Mouse (Mus musculus) forebrain, embryonic 15.5 days (tissue): ENCODE measurements at regions not wholly inside any gene's neighbourhood (a gene's known extent, or its start where the extent isn't known, plus 50 kb on each side); places are given as distances from the start of the nearest gene placed in this dataset.

Experiments
- ATAC-seq: fragments of 200-750 bp; cut with Nextera tagmentation; replicated peaks from 2 replicates; pipeline ENCODE4 v1.8.0; 2017; ENCODE audit warnings: mild to moderate bottlenecking, moderate TSS enrichment, moderate library complexity
- H3K27ac ChIP-seq: fragments of 300-500 bp; sonication (generic); replicated peaks from 2 replicates; pipeline ENCODE4 v1.5.1; 2015; ENCODE audit warnings: mild to moderate bottlenecking, inconsistent platforms
- H3K27me3 ChIP-seq: fragments of 300-500 bp; sonication (generic); 2 replicates; pipeline ENCODE4 v1.6.1; 2015; ENCODE audit warnings: inconsistent platforms
- H3K36me3 ChIP-seq: fragments of 300-500 bp; sonication (generic); 2 replicates; pipeline ENCODE4 v1.6.1; 2015; ENCODE audit warnings: mild to moderate bottlenecking, inconsistent platforms
- H3K4me1 ChIP-seq: fragments of 300-500 bp; sonication (generic); 2 replicates; pipeline ENCODE4 v1.6.1; 2015; ENCODE audit warnings: inconsistent platforms
- H3K4me2 ChIP-seq: fragments of 300-500 bp; sonication (generic); replicated peaks from 2 replicates; pipeline ENCODE4 v1.6.1; 2015; ENCODE audit warnings: mild to moderate bottlenecking, inconsistent platforms
- H3K4me3 ChIP-seq: fragments of 300-500 bp; sonication (generic); 2 replicates; pipeline ENCODE4 v1.5.1; 2015; ENCODE audit warnings: mild to moderate bottlenecking, inconsistent platforms
- H3K9ac ChIP-seq: fragments of 300-500 bp; sonication (generic); replicated peaks from 2 replicates; pipeline ENCODE4 v1.6.1; 2015; ENCODE audit warnings: mild to moderate bottlenecking, inconsistent platforms
- H3K9me3 ChIP-seq: fragments of 300-500 bp; sonication (generic); 2 replicates; pipeline ENCODE4 v1.6.1; 2016; ENCODE audit warnings: inconsistent platforms
- WGBS: fragments of 180-500 bp; shearing (Covaris S2); methylation state at CpG from one replicate; pipeline ENCODE4 v1.1.7; 2015; ENCODE audit warnings: mixed read lengths; 5-methylcytosine and 5-hydroxymethylcytosine counted together

GRCm38 (mm10) chr11:18443156-18443555 is 489.5 kb upstream of the Etaa1 start:
- no peaks in the 10 kb centered on the region for H3K9me3 ChIP-seq
- no peak for ATAC-seq
- H3K9ac ChIP-seq, result no peak overlapping the region
- H3K36me3 ChIP-seq, result no peaks in the 10 kb centered on the region
- 78% methylated on average over 2 of the region's 2 CpGs for WGBS
- H3K27me3 ChIP-seq, result no peaks in the 10 kb centered on the region
- H3K4me3 ChIP-seq, result no peak overlapping the region
- H3K4me1 ChIP-seq, result no peaks in the 10 kb centered on the region
- no peak overlapping the region for H3K27ac ChIP-seq
- H3K4me2 ChIP-seq, result no peak overlapping the region

- H3K4me2 ChIP-seq, result no peak overlapping the region
- no peaks in the 10 kb centered on the region for H3K9me3 ChIP-seq
- peak; percentile 89 for ATAC-seq
- no peaks in the 10 kb centered on the region for H3K27me3 ChIP-seq
- no peak overlapping the region for H3K9ac ChIP-seq
- H3K36me3 ChIP-seq, result no peaks in the 10 kb centered on the region
- no peak overlapping the region for H3K4me3 ChIP-seq
- WGBS, result 70% methylated on average over 6 of the region's 6 CpGs
- no peaks in the 10 kb centered on the region for H3K4me1 ChIP-seq
- no peak overlapping the region for H3K27ac ChIP-seq
These were observed 484.3 kb upstream of the Etaa1 start for GRCm38 (mm10) chr11:18437834-18438611.

GRCm38 (mm10) chr11:18421076-18421475 is 467.4 kb upstream of the Etaa1 start:
- Histone ChIP-seq H3K36me3 (no peaks in the 10 kb centered on the region), H3K4me2 (no peak overlapping the region), H3K27me3 (no peaks in the 10 kb centered on the region), H3K9me3 (no peaks in the 10 kb centered on the region), H3K4me3 (no peak overlapping the region), H3K4me1 (no peaks in the 10 kb centered on the region), H3K9ac (no peak overlapping the region), H3K27ac (no peak overlapping the region)
- 32% methylated on average over 3 of the region's 3 CpGs for WGBS
- ATAC-seq, result no peak

GRCm38 (mm10) chr11:18413769-18414168 is 460.1 kb upstream of the Etaa1 start:
- Histone ChIP-seq H3K4me1 (0 out of 2 replicates have a peak, but pooled peaks cover 7% of the 10 kb centered on the region), H3K9ac (no peak overlapping the region), H3K36me3 (no peaks in the 10 kb centered on the region), H3K4me2 (no peak overlapping the region), H3K4me3 (no peak overlapping the region), H3K9me3 (no peaks in the 10 kb centered on the region), H3K27me3 (no peaks in the 10 kb centered on the region), H3K27ac (no peak overlapping the region)
- WGBS, result 54% methylated on average over 1 of the region's 1 CpGs
- peak; percentile 93 for ATAC-seq

GRCm38 (mm10) chr11:18408071-18408752 is 454.5 kb upstream of the Etaa1 start:
- WGBS, result 75% methylated on average over 8 of the region's 8 CpGs
- Histone ChIP-seq H3K4me2 (no peak overlapping the region), H3K4me1 (0 out of 2 replicates have a peak, but pooled peaks cover 1% of the 10 kb centered on the region), H3K4me3 (no peak overlapping the region), H3K9ac (no peak overlapping the region), H3K27me3 (no peaks in the 10 kb centered on the region), H3K9me3 (no peaks in the 10 kb centered on the region), H3K36me3 (no peaks in the 10 kb centered on the region), H3K27ac (no peak overlapping the region)
- ATAC-seq, result no peak

GRCm38 (mm10) chr11:18399561-18399960 is 445.9 kb upstream of the Etaa1 start:
- H3K27me3 ChIP-seq, result no peaks in the 10 kb centered on the region
- ATAC-seq, result no peak
- no peak overlapping the region for H3K9ac ChIP-seq
- no peaks in the 10 kb centered on the region for H3K9me3 ChIP-seq
- H3K27ac ChIP-seq, result no peak overlapping the region
- H3K36me3 ChIP-seq, result no peaks in the 10 kb centered on the region
- no peak overlapping the region for H3K4me3 ChIP-seq
- no peak overlapping the region for H3K4me2 ChIP-seq
- 0 out of 2 replicates have a peak, but pooled peaks cover 3% of the 10 kb centered on the region for H3K4me1 ChIP-seq
- WGBS, result 72% methylated on average over 4 of the region's 4 CpGs

GRCm38 (mm10) chr11:18396397-18396796 is 442.7 kb upstream of the Etaa1 start:
- Histone ChIP-seq H3K4me3 (no peak overlapping the region), H3K9me3 (no peaks in the 10 kb centered on the region), H3K27ac (no peak overlapping the region), H3K4me1 (0 out of 2 replicates have a peak, but pooled peaks cover 3% of the 10 kb centered on the region), H3K27me3 (no peaks in the 10 kb centered on the region), H3K36me3 (no peaks in the 10 kb centered on the region), H3K9ac (no peak overlapping the region), H3K4me2 (no peak overlapping the region)
- no peak; the same call in 1 of the 2 replicates for ATAC-seq
- 72% methylated on average over 6 of the region's 6 CpGs for WGBS

GRCm38 (mm10) chr11:18395631-18396030 is 442.0 kb upstream of the Etaa1 start:
- Histone ChIP-seq H3K27ac (no peak overlapping the region), H3K9ac (no peak overlapping the region), H3K9me3 (no peaks in the 10 kb centered on the region), H3K27me3 (no peaks in the 10 kb centered on the region), H3K4me1 (0 out of 2 replicates have a peak, but pooled peaks cover 3% of the 10 kb centered on the region), H3K4me2 (no peak overlapping the region), H3K4me3 (no peak overlapping the region), H3K36me3 (no peaks in the 10 kb centered on the region)
- no peak for ATAC-seq
- 60% methylated on average over 4 of the region's 4 CpGs for WGBS

GRCm38 (mm10) chr11:18372813-18373332 is 419.2 kb upstream of the Etaa1 start:
- H3K9ac ChIP-seq, result no peak overlapping the region
- H3K36me3 ChIP-seq, result no peaks in the 10 kb centered on the region
- H3K4me1 ChIP-seq, result no peaks in the 10 kb centered on the region
- H3K9me3 ChIP-seq, result no peaks in the 10 kb centered on the region
- no peak for ATAC-seq
- no peaks in the 10 kb centered on the region for H3K27me3 ChIP-seq
- H3K4me2 ChIP-seq, result no peak overlapping the region
- 82% methylated on average over 6 of the region's 6 CpGs for WGBS
- no peak overlapping the region for H3K4me3 ChIP-seq
- H3K27ac ChIP-seq, result no peak overlapping the region

GRCm38 (mm10) chr11:18371304-18371703 is 417.6 kb upstream of the Etaa1 start:
- H3K9ac ChIP-seq, result no peak overlapping the region
- H3K27me3 ChIP-seq, result no peaks in the 10 kb centered on the region
- H3K4me2 ChIP-seq, result no peak overlapping the region
- 7% methylated on average over 3 of the region's 3 CpGs for WGBS
- no peak overlapping the region for H3K27ac ChIP-seq
- H3K9me3 ChIP-seq, result no peaks in the 10 kb centered on the region
- H3K4me3 ChIP-seq, result no peak overlapping the region
- no peaks in the 10 kb centered on the region for H3K36me3 ChIP-seq
- no peak for ATAC-seq
- no peaks in the 10 kb centered on the region for H3K4me1 ChIP-seq

GRCm38 (mm10) chr11:18370861-18371260 is 417.2 kb upstream of the Etaa1 start:
- no peak overlapping the region for H3K4me2 ChIP-seq
- H3K9ac ChIP-seq, result no peak overlapping the region
- H3K4me1 ChIP-seq, result no peaks in the 10 kb centered on the region
- no peaks in the 10 kb centered on the region for H3K36me3 ChIP-seq
- no peak overlapping the region for H3K27ac ChIP-seq
- WGBS, result 16% methylated on average over 3 of the region's 3 CpGs
- no peaks in the 10 kb centered on the region for H3K9me3 ChIP-seq
- no peak overlapping the region for H3K4me3 ChIP-seq
- no peak for ATAC-seq
- no peaks in the 10 kb centered on the region for H3K27me3 ChIP-seq

- 61% methylated on average over 3 of the region's 3 CpGs for WGBS
These were observed 401.2 kb upstream of the Etaa1 start for GRCm38 (mm10) chr11:18354866-18355265.

More at GRCm38 (mm10) chr11:18354866-18355265, 401.2 kb upstream of the Etaa1 start:
- no peaks in the 10 kb centered on the region for H3K4me1 ChIP-seq
- H3K4me2 ChIP-seq, result no peak overlapping the region
- H3K27ac ChIP-seq, result no peak overlapping the region
- no peak for ATAC-seq
- H3K9ac ChIP-seq, result no peak overlapping the region
- no peaks in the 10 kb centered on the region for H3K36me3 ChIP-seq
- H3K9me3 ChIP-seq, result no peaks in the 10 kb centered on the region
- H3K27me3 ChIP-seq, result no peaks in the 10 kb centered on the region
- H3K4me3 ChIP-seq, result no peak overlapping the region
